Mouse (Mus musculus) stomach, embryonic 14.5 days (tissue): ENCODE data around the gene Ppm1l. TPM values are rescaled to one million over a fixed set of nuclear protein-coding genes. Genes with fewer than 3 reads are reported as not detected.

ENCODE experiments used
- ATAC-seq: fragments of 200-750 bp; cut with Nextera tagmentation; 2 replicates; pipeline ENCODE4 v1.8.0; 2017; ENCODE audit warnings: low read depth, moderate TSS enrichment; ENCODE audit not compliant: insufficient number of reproducible peaks, insufficient read depth, low FRiP score
- H3K27ac ChIP-seq: fragments of 300-500 bp; sonication (generic); 2 replicates; pipeline ENCODE4 v1.5.1; 2014; ENCODE audit warnings: mild to moderate bottlenecking, low read length, moderate library complexity, mixed read lengths
- H3K27me3 ChIP-seq: fragments of 300-500 bp; sonication (generic); 2 replicates; pipeline ENCODE4 v1.6.1; 2014; ENCODE audit warnings: low read length, control low read depth, mixed read lengths; ENCODE audit not compliant: control insufficient read depth, insufficient read depth
- H3K36me3 ChIP-seq: fragments of 300-500 bp; sonication (generic); 2 replicates; pipeline ENCODE4 v1.6.1; 2014; ENCODE audit warnings: mild to moderate bottlenecking, control low read depth, low read length, moderate library complexity, mixed read lengths; ENCODE audit not compliant: control insufficient read depth, insufficient read depth
- H3K4me1 ChIP-seq: fragments of 300-500 bp; sonication (generic); 2 replicates; pipeline ENCODE4 v1.6.1; 2014; ENCODE audit warnings: low read length, control low read depth, mixed read lengths; ENCODE audit not compliant: control insufficient read depth, insufficient read depth
- H3K4me2 ChIP-seq: fragments of 300-500 bp; sonication (generic); replicated peaks from 2 replicates; pipeline ENCODE4 v1.6.1; 2014; ENCODE audit warnings: low read depth, low read length, control low read depth
- H3K4me3 ChIP-seq: fragments of 300-500 bp; sonication (generic); 2 replicates; pipeline ENCODE4 v1.5.1; 2014; ENCODE audit warnings: low read depth, low read length, control low read depth
- H3K9ac ChIP-seq: fragments of 300-500 bp; sonication (generic); replicated peaks from 2 replicates; pipeline ENCODE4 v1.6.1; 2014; ENCODE audit warnings: low read depth, mild to moderate bottlenecking, control low read depth, low read length, moderate library complexity, mixed read lengths
- H3K9me3 ChIP-seq: fragments of 300-500 bp; sonication (generic); 2 replicates; pipeline ENCODE4 v1.6.1; 2016; ENCODE audit warnings: low read depth, low read length, control low read depth; ENCODE audit not compliant: control insufficient read depth
- WGBS: fragments of 180-500 bp; shearing (Covaris S2); extraction: QIAGEN DNeasy Blood & Tissue Kit; methylation state at CpG from one replicate; pipeline ENCODE4 v1.1.7; 2014; 5-methylcytosine and 5-hydroxymethylcytosine counted together
- polyA plus RNA-seq: library from polyadenylated mRNA; unstranded; fragments of >200 nt; fragmentation: Nextera tagmentation; extraction: Ambion mirVana; gene quantifications from 2 replicates; pipeline ENCODE4 v1.2.1, GENCODE M21; 2014

Ppm1l gene
- polyA plus RNA-seq, 1 experiment from 2014 or later = 8.0 TPM

GRCm38 (mm10) chr3:69357897-69358619, 41.4 kb downstream of the Ppm1l start:
- Histone ChIP-seq H3K27ac (no peak overlapping the region), H3K27me3 (no peaks in the 10 kb centered on the region), H3K36me3 (no peaks in the 10 kb centered on the region), H3K4me2 (no peak overlapping the region), H3K4me1 (no peaks in the 10 kb centered on the region), H3K9ac (no peak overlapping the region), H3K9me3 (no peaks in the 10 kb centered on the region), H3K4me3 (no peak overlapping the region)
- WGBS = 80% methylated on average over 12 of the region's 12 CpGs
- ATAC-seq = no peak

- no peaks in the 10 kb centered on the region for H3K27me3 ChIP-seq
- no peak for ATAC-seq
- no peaks in the 10 kb centered on the region for H3K9me3 ChIP-seq
- no peak overlapping the region for H3K4me3 ChIP-seq
- H3K36me3 ChIP-seq = no peaks in the 10 kb centered on the region
- 95% methylated on average over 8 of the region's 8 CpGs for WGBS
- H3K9ac ChIP-seq = no peak overlapping the region
- no peak overlapping the region for H3K27ac ChIP-seq
- H3K4me1 ChIP-seq = no peaks in the 10 kb centered on the region
- H3K4me2 ChIP-seq = no peak overlapping the region
Observed at GRCm38 (mm10) chr3:69358620-69358964, 41.9 kb downstream of the Ppm1l start.

- Histone ChIP-seq H3K9ac (no peak overlapping the region), H3K36me3 (no peaks in the 10 kb centered on the region), H3K4me2 (no peak overlapping the region), H3K27ac (no peak overlapping the region), H3K27me3 (no peaks in the 10 kb centered on the region), H3K4me1 (no peaks in the 10 kb centered on the region), H3K9me3 (no peaks in the 10 kb centered on the region), H3K4me3 (no peak overlapping the region)
- no peak for ATAC-seq
- 66% methylated on average over 4 of the region's 4 CpGs for WGBS
Observed at GRCm38 (mm10) chr3:69360263-69360895, 43.7 kb downstream of the Ppm1l start.

- Histone ChIP-seq H3K4me2 (no peak overlapping the region), H3K27me3 (no peaks in the 10 kb centered on the region), H3K4me3 (no peak overlapping the region), H3K4me1 (no peaks in the 10 kb centered on the region), H3K9ac (no peak overlapping the region), H3K36me3 (no peaks in the 10 kb centered on the region), H3K9me3 (no peaks in the 10 kb centered on the region), H3K27ac (no peak overlapping the region)
- no peak for ATAC-seq
- WGBS = 82% methylated on average over 13 of the region's 13 CpGs
Observed at GRCm38 (mm10) chr3:69361487-69362349, 45.1 kb downstream of the Ppm1l start.

- no peak for ATAC-seq
- H3K9ac ChIP-seq = no peak overlapping the region
- WGBS = 78% methylated on average over 5 of the region's 5 CpGs
- H3K4me2 ChIP-seq = no peak overlapping the region
- H3K9me3 ChIP-seq = no peaks in the 10 kb centered on the region
- H3K4me3 ChIP-seq = no peak overlapping the region
- no peaks in the 10 kb centered on the region for H3K36me3 ChIP-seq
- no peak overlapping the region for H3K27ac ChIP-seq
- H3K27me3 ChIP-seq = no peaks in the 10 kb centered on the region
- no peaks in the 10 kb centered on the region for H3K4me1 ChIP-seq
Observed at GRCm38 (mm10) chr3:69362350-69362790, 45.7 kb downstream of the Ppm1l start.

- Histone ChIP-seq H3K27me3 (no peaks in the 10 kb centered on the region), H3K4me3 (no peak overlapping the region), H3K27ac (no peak overlapping the region), H3K9me3 (no peaks in the 10 kb centered on the region), H3K4me1 (no peaks in the 10 kb centered on the region), H3K4me2 (no peak overlapping the region), H3K36me3 (no peaks in the 10 kb centered on the region), H3K9ac (no peak overlapping the region)
- no peak for ATAC-seq
- 67% methylated on average over 4 of the region's 4 CpGs for WGBS
Observed at GRCm38 (mm10) chr3:69362906-69363305, 46.2 kb downstream of the Ppm1l start.

- ATAC-seq = no peak
Observed at GRCm38 (mm10) chr3:69364151-69364550, 47.5 kb downstream of the Ppm1l start.

GRCm38 (mm10) chr3:69367916-69368315, 51.3 kb downstream of the Ppm1l start:
- H3K4me1 ChIP-seq = no peaks in the 10 kb centered on the region
- H3K27ac ChIP-seq = no peak overlapping the region
- WGBS = 90% methylated on average over 9 of the region's 9 CpGs
- no peaks in the 10 kb centered on the region for H3K36me3 ChIP-seq
- no peak overlapping the region for H3K9ac ChIP-seq
- no peak for ATAC-seq
- H3K9me3 ChIP-seq = no peaks in the 10 kb centered on the region
- H3K4me2 ChIP-seq = no peak overlapping the region
- H3K27me3 ChIP-seq = no peaks in the 10 kb centered on the region
- H3K4me3 ChIP-seq = no peak overlapping the region

More at GRCm38 (mm10) chr3:69364151-69364550, 47.5 kb downstream of the Ppm1l start:
- H3K4me3 ChIP-seq = no peak overlapping the region
- no peak overlapping the region for H3K4me2 ChIP-seq
- H3K36me3 ChIP-seq = no peaks in the 10 kb centered on the region
- no peaks in the 10 kb centered on the region for H3K27me3 ChIP-seq
- no peak overlapping the region for H3K27ac ChIP-seq
- 80% methylated on average over 6 of the region's 6 CpGs for WGBS
- H3K9me3 ChIP-seq = no peaks in the 10 kb centered on the region
- H3K4me1 ChIP-seq = no peaks in the 10 kb centered on the region
- no peak overlapping the region for H3K9ac ChIP-seq
